Mouse (Mus musculus) brain, adult 2 months (tissue): ENCODE data around the gene Hoxb1.

Source experiments
- DNase-seq: peaks from one replicate; pipeline ENCODE4 v3.0.0; 2011; ENCODE audit warnings: low read depth, low spot score

Gene Hoxb1

GRCm38 (mm10) chr11:96334002-96334364, 31.6 kb upstream of the Hoxb1 start:
- DNase-seq = no peak

DNA sequence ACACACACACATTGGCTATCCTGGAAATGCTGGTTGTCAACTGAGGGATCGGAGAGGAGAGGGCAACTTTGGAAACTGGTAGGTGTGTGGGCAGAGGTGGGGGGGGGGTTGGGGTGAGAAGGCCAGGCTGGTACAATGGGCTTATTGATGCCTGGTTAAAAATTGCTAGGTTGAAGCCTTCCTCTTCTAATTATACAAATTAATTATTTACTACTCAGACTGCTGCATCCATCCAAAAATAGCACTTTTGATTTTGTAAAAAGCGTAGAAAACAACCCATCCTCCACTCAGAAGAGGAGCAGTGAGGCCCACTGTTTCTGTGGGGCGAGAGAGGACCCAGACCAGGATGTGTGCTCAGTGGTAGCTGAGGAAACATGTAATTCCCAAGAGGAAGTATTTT, 30.6 kb upstream of the Hoxb1 start:
- DNase-seq = no peak

- no peak for DNase-seq
Measured at GRCm38 (mm10) chr11:96336597-96336996, 29.0 kb upstream of the Hoxb1 start.

- no peak for DNase-seq
Measured at GRCm38 (mm10) chr11:96337026-96337425, 28.5 kb upstream of the Hoxb1 start.

DNA sequence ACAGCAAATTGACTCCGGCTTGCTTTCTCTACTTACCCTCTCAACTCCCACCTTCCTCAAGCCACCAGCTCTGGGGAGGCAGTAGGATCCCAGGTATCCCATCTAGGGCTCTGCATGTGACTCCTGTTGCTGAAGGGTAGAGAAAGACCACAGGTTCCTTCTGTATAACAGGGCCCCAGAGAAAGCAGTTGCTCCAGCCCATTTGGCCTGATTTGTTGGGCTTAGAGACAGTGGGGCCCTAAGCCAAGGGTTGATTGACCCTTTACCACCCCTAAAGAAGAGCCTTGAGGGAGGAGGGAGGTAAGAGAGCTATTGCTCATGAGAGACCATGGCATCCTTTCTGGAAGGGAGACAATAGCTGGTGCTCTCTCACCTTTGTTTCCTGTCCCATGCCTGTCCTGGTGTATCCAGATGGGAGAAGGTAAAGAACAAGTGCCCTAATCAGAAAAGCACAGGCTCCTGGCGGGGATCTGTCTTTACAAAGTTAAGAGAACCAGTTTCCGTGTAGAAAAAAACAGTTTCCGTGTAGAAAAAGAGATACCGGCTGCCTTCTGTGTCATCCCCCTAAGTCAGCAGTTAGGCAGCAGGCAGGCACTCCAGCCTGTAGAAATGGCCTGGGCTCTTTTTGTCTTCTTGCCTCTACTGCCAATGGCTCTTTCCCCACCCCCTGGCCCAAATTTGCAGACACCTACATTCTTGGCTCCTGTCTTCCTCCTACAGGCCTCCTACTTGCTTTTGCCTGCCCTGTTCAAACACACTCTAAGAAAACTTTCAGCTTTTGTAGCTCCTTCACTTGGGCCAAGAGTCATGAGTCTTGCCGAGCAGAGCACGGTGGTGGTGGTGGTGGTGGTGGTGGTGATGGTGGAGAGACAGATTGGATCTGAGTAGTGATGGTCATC, 26.3 kb upstream of the Hoxb1 start:
- DNase-seq = no peak

DNA sequence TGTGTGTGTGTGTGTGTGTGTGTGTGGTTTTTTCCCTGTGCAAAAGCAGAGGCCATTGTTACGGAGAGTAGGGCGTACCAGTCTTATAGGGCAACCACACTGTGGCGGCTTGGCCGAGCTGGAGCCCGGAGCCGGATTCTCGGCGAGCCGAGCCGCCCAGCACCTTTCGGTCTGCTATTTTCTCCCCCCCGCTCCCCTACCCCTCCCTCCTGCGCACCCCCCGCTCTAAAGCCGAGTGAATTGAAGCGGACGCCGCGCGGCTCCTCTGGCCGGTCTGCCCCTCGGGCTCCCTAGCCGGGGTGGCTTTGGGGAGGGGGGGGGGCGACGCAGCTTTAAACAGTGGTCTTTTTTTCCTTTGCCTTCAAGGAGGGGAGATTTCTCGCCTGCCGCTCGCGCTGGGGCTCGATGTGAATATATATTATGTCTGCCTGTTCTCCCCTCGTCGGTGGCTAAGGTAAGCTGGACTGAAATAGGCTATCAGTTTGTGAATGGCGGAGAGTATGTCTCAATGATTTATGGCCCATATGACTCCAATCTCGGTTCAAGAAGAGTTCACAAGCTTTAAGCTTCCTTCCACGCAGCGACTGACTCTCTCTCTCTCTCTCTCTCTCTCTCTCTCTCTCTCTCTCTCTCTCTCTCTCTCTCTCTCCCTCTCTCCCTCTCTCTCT, 24.7 kb upstream of the Hoxb1 start:
- DNase-seq = no peak

DNA sequence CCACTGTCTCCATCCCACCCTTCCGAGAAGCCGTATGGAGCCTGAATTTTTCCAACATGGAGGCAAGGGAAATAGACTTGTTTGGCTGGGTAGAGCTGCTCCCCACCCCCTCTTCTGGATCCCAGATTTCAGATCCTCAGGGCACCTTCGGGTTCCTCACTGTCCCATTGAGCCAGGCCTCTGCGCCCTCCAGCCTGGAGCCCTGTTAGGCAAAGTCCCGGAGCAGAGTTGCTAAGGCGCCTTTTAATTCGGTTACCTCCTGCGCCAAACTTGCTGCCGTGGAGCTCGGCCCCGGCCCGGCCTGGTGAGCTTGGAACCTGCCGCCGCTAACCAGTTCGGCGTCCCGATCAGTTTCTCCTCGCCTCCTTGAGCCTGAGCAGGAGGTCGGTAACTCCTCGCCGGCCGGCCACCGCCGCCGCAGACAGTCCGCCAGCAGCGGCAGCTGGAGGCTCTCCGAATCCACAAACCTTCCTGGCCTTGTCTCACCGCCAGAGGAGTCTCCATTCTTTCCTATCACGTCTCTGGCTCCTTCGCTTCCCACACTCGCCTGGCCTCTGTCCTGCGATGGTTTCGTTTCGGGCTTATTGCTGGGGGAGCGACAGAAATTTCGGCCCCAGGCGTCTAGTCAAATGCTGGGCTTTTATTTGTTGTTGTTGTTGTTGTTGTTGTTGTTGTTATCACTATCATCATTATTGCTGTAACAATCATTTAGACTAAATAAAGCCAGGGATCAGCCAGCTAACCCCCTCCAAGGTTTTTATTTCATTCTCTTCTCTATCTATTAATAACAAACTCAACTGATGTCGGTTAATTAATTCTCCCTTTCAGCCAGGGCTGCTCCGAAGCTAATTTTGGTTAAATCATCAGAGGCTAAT, 23.6 kb upstream of the Hoxb1 start:
- no peak for DNase-seq

- no peak for DNase-seq
Measured at GRCm38 (mm10) chr11:96342576-96342930, 23.0 kb upstream of the Hoxb1 start.

DNA sequence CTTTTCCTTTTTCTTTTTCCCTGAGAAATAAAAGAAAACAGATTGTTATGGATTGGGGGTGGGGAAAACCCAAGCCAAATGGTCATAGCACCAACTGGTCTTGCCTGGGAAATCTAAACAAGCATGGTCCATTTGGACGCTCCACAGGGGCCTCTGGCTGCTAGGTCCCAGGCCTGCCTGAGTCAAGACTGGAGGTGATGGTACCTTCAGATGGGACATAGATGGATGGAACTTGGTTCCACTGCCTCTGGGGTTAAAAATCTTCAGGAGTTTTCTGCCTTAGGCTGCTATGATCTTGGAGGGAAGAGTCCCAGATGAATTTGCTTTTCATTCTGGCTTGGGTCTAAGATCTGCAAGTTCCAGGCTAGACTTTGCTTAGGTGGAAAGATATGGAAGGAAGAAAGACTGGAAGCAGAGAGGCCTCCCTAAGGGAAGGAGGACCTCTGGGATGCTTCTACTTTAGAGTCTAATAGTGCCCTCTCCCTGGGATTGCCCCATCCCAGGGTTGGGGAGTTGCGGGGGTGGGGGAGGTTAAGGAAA, 22.3 kb upstream of the Hoxb1 start:
- DNase-seq = no peak

DNA sequence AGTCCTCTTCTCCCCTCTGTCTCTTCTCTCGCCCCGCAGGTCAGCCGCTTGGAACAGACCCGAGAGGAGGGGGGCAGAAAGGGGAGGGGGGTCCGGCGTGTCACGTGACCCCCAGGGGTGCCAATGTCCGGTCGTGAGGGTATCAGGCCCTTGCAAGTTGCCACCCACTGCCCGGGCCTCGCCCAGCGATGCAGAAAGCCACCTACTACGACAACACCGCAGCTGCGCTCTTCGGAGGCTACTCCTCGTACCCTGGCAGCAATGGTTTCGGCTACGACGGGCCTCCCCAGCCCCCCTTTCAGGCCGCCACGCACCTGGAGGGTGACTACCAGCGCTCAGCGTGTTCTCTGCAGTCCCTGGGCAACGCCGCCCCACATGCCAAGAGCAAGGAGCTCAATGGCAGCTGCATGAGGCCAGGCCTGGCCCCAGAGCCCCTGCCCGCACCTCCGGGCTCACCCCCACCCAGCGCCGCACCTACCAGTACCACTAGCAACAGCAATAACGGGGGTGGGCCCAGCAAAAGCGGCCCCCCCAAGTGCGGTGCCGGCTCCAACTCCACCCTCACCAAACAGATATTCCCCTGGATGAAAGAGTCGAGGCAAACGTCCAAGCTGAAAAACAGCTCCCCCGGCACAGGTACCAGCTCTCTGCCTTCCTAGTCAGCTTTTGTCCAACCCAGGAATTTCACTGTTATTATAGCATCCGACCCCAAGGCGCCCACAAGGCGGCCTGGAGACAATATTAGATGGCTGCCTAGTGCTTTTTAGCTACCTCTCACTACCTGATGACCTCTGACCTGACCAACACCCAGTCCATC, 21.3 kb upstream of the Hoxb1 start:
- no peak for DNase-seq

DNA sequence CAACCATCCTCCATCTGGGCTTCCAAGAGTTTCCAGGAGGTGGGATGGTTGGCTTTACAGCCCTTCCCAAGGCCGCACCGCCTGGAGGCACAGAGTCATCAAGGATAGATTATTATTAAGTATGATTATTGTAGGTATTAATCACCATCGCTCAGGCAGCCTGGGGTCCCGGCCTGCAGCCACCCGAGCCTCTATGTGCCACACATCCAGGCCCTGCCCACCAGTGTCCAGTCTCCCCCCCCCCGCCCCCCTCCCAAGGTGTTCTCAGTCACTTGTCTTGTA, 20.7 kb upstream of the Hoxb1 start:
- no peak for DNase-seq

GRCm38 (mm10) chr11:96345220-96345892, 20.2 kb upstream of the Hoxb1 start:
- DNase-seq = no peak

DNA sequence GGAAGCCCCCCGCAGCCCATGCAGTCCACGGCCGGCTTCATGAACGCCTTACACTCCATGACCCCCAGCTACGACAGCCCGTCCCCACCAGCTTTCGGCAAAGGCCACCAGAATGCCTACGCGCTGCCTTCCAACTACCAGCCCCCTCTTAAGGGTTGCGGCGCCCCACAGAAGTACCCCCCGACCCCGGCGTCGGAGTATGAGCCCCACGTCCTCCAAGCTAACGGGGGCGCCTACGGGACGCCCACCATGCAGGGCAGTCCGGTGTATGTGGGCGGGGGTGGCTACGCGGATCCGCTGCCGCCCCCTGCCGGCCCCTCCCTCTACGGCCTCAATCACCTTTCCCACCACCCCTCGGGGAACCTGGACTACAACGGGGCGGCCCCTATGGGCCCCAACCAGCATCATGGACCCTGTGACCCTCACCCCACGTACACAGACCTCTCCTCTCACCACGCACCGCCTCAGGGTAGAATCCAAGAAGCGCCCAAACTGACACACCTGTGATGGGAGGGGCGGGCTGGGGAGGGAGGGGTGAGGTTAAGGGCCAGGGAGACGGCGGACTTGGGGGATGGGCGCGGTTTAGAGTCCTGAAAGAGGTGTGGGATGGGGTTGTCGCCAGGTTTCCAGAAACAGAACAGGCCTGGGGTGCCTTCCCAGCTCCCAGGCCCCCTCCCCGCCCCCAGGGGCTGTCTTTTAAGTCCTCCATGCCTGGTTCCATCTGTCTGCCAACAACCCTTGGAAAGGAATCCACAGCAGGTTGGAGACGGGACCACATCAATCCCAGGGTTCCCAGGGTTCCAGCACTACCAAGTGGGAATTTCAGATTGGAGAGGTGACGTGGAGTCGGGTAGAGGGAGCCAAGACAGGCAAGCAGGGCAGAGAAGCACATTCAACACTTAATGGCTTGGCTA, 19.4 kb upstream of the Hoxb1 start:
- no peak for DNase-seq

DNA sequence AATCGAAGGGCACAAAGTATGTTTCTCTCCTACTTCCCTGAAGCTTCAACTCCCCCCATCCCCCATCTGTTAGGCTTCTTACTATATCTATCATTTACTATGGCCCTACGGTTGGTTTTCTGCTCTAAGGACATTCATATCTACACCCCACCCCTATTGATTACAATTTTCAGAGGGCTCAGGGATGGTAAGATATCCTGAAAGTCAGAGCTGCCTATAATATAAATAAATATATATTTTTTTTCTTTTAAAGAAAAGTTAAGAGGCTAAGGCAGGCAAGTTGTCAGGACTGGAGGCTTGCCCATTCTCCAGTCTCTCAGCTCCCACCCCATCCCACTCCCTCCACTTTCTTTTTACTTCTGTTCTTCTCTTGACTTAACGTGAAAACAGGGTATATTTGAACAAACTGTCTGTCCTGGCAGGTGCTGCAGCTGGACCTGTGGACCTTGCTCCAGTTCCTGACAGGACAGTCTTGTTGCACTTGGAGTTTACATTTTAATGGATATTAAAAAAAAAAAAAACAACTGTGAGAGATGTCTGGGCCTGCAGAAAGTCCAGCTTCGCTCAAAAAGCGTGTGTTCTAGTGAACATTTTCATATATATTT, 18.5 kb upstream of the Hoxb1 start:
- DNase-seq = no peak

- DNase-seq = no peak
Measured at GRCm38 (mm10) chr11:96347717-96348116, 17.8 kb upstream of the Hoxb1 start.

DNA sequence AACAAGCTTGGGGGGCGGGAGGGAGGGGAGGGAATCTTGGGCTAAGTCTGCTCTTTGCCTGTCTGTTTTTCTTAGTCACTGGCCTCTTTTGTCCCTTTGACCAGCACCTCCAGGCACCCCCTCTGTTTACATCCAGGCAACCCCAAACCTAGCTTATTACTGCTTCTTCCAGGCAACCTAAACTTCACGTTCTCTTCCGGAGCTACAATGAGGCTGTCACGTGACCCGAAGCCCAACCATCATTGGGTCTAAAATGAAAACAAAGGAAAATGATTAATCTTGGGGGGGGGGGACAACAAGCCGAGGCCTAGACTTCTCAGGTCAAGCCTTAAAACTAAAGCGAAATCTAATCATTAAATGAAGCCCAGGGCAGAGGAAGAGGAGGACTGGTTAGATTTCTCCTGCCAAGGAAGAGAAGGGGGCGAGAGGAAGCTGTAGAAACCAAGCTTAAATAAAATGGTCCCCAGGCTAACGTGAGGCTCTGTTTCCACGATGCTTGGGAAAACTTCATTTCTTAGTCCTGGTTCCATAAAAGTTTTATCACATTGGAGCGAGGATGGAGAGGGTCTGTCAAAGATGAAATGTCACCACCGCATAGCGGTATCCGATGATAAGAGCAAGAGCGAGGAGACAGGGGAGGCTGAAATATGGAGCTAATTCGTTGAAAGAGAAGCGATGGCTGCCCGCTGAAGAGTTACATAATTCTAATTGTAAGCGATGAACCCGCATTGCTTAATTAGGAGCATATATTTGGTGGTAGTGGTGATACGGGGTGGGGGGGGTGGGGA, 17.2 kb upstream of the Hoxb1 start:
- DNase-seq = no peak

DNA sequence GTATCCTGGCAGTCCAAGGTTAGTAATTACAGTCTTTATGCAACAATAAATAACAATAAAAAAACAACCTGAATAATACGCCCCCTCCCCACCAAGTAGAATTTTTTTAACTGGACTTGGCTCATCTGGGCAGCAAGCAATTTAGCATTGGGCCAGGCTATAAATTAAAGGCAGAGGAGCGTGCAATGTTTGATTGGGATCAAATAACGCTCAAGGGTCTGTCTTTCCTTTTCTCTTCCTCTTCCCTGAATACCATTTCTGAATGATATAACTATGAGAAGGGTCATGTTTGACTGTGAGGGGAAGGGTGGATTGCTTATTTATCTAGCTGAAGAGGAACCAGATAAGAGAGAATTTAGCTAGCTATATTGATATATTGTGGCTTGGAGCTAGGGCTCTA, 16.6 kb upstream of the Hoxb1 start:
- no peak for DNase-seq

DNA sequence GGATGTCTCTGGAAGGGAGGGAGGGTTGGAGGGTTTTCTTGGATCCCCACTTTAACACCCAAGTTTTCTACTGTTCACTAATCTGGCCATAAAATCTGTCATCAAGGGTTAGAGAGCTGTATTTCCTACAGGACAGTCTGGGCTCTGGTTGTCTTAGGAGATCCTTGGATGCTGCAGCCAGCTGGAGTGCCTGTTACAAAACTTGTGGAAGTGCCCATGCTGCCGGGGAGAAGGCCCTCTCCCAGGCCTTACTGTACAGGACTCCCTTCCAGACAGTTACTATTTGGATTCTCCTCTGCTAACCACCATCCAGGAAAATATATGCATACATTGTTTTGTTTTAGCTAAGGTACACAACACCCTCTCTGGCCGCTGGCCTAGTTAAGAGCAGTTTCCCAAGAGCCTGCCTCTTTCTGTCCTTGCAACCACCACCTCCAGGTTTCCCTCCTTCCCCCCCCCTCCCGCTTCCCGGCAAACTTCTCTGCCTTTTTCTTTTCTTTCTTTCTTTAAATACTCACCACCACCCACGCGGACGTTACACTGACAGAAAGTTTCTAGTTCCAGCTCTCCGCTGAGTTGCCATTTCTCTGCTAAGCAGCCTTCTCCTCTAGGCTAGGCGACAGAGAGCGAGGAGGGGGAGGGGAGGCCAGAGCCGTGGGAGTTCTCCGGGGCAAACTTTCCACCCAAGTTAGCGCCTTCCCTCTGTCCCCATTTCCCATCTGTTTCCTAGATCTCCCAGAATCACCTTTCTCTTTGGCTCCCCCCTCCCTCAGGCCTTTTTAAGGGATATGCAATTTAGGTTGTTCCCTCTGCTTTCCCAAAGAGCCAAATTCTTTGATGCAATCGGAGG, 15.8 kb upstream of the Hoxb1 start:
- DNase-seq = no peak
